Mouse (Mus musculus) myocyte (in vitro differentiated cells): ENCODE measurements at regions not wholly inside any gene's neighbourhood (a gene's known extent, or its start where the extent isn't known, plus 50 kb on each side); places are given as distances from the start of the nearest gene placed in this dataset.

ENCODE experiments used
- CEBPB ChIP-seq: IDR thresholded peaks from 2 replicates; pipeline ENCODE4 v1.6.1; 2011; ENCODE audit warnings: mild to moderate bottlenecking, moderate library complexity; ENCODE audit not compliant: poor library complexity, insufficient read depth, severe bottlenecking
- E2F4 ChIP-seq: IDR thresholded peaks from one replicate; pipeline ENCODE4 v1.6.1; 2011; ENCODE audit warnings: mild to moderate bottlenecking, control low read depth, moderate library complexity; ENCODE audit not compliant: insufficient read depth
- MAX ChIP-seq: IDR thresholded peaks from one replicate; pipeline ENCODE4 v1.6.1; 2011; ENCODE audit warnings: low read depth, mild to moderate bottlenecking, control low read depth
- MYOD1 ChIP-seq, 3 experiments: IDR thresholded peaks; one replicate each; pipeline ENCODE4 v1.6.1; 2011; ENCODE audit warnings: control low read depth in 2 of 3, low read depth in 2 of 3, mild to moderate bottlenecking in 2 of 3, moderate library complexity in 1 of 3; ENCODE audit not compliant: insufficient read length in 2 of 3, control insufficient read depth in 1 of 3
- MYOG ChIP-seq, 3 experiments: IDR thresholded peaks; one replicate each; pipeline ENCODE4 v1.6.1; 2011; ENCODE audit warnings: control low read depth in 2 of 3, low read depth in 2 of 3, mild to moderate bottlenecking in 2 of 3; ENCODE audit not compliant: insufficient read length in 2 of 3, control insufficient read depth in 1 of 3, insufficient read depth in 1 of 3
- POLR2A ChIP-seq: IDR thresholded peaks from one replicate; pipeline ENCODE4 v1.6.1; 2011; ENCODE audit warnings: low read depth, mild to moderate bottlenecking, control low read depth, moderate library complexity; ENCODE audit not compliant: insufficient read length
- TCF12 ChIP-seq: IDR thresholded peaks from one replicate; pipeline ENCODE4 v1.6.1; 2011; ENCODE audit warnings: mild to moderate bottlenecking, control low read depth; ENCODE audit not compliant: poor library complexity, insufficient read depth, severe bottlenecking
- USF1 ChIP-seq: IDR thresholded peaks from one replicate; pipeline ENCODE4 v1.6.1; 2011; ENCODE audit warnings: low read depth, mild to moderate bottlenecking, control low read depth, moderate library complexity

DNA sequence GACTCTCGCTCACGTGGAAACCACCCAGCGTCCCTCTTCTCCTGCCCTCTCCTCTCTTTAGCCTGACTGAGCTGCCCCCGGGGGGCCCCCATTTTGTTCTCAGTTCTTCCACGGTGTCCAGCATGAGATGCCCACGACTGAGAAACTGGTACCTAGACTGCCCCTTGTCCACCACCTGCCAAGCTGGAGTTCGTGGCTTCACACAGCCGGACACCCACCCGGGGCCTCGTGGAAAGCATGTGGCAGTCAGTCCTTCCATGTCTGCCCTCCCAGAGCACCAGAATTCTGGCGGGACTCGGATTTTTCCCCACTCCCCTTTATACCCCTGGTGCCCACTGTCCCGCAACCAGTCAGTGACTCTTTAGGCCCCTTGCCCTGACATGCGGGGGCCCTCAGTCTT is 86.9 kb upstream of the Lemd2 start:
- TF ChIP-seq POLR2A: no peak
- no peak for TF ChIP-seq E2F4
- no peak for TF ChIP-seq MAX
- TF ChIP-seq USF1: no peak
- TF ChIP-seq TCF12: no peak
- no peak for TF ChIP-seq CEBPB
- no peak for TF ChIP-seq MYOD1 (IDR thresholded peaks at IDR 0.05; ENCODE audit: control insufficient read depth in 1 of 3, insufficient read length in 2 of 3, low read depth in 2 of 3)
- TF ChIP-seq MYOG (IDR thresholded peaks at IDR 0.05; ENCODE audit: control insufficient read depth in 1 of 3, insufficient read depth in 1 of 3, insufficient read length in 2 of 3, low read depth in 2 of 3): no peak
